Mouse (Mus musculus) embryo, embryonic 10.5 days (tissue): Measurements from ENCODE around the gene Lonrf2.

Source experiments
- DNase-seq: peaks from one replicate; pipeline ENCODE4 v3.0.0-alpha.2; 2015; ENCODE audit warnings: low spot score

The Lonrf2 gene

DNA sequence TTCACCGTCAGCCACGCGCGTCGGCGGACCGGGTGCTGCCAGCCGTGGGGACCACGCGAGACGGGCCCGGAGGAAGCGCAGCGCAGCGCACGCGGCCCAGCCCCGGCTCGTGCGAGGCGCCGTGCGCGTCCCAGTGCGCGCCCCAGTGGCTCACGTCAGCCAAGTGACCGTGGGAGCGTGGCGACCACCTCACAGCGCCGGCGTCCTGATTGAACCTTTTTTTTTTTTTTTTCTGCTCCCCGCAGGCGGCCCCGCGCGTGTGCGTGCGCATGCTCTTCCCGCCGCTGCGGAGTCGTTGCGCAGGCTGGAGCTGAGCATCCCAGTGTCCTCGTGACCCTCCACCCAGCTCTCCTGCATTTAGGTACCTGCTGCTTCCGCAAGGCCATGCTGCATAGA, at the start of gene Lonrf2:
Gene Lonrf2, minus strand, starts transcription at position 235 of the 396 bp plus-strand sequence.
- peak; percentile 50 for DNase-seq

DNA sequence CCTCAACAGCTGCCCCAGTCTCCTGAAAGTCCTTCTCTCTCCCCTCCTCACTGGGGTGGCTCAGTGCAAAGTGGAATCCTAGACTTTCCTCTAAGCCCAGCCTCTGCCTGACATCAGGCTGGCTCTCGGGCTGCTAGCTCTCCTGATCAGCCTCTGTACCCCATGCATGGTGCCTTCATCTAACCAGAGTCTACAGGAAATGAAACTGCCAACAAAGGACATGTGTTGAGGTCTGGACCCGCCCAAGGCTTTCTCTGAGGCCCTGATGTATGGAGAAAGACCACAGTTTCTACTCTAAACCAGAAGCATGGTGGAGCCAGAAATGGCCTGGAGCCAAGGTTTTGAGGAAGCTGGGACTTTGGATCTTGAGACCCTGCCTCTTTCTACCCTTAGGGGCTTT, 49.4 kb upstream of the Lonrf2 start:
- no peak for DNase-seq

DNA sequence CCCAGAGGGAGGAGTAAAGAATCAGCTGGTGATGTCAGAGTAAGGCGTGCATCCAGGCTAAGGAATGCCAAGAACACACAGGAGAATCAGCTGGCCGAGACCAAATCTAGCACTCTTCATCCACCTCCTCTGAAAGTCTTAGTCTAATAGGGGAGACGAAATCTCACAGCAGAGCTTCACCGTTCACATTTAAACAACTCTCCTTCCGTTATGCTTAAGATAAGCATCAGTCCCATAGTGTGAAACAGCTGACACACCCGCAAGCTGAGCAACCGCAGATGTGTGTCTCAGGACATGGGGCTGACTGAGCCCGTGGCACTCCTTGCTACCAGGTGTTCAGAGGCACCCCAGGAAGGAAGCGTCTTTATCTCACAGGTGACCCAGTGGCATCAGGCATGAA, 47.3 kb upstream of the Lonrf2 start:
- DNase-seq, result no peak

DNA sequence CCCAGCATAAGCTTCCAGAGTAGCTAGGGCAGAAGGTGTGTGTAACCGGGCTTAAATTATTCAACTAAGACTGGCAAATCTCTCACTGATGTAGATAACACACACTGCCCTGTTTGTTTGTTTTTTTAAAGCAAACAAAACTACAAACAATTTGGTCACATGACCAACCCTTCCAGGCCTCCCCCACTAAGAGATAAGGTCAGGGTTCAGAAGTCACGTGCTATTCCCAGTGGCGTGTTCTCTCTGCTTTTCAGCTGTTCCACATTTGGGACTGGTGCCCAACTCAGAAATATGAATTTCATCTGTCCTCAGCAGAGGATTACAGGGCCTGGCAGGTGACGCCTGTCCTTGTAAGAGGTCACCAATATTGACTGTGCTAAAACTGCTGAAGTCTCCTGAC, 46.2 kb upstream of the Lonrf2 start:
- DNase-seq, result no peak

DNA sequence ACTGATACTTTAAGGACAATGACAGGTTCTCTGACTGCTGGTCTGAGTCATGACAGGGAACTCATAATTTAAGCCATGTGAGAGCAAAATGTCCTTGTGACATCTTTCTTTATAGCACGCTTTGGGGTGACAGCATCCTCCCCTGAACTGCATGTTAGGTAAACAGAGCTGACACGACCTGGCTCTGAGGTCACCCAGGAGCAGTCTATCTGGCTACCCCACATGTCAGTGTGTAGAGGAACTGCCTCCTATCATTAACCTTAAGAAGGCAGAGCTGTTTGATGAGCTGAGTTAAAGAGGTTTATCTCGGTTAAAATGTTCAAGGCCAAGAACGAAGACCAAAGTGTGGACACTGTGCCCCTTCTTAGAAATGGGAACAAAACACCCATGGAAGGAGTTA, 44.9 kb upstream of the Lonrf2 start:
- no peak for DNase-seq

DNA sequence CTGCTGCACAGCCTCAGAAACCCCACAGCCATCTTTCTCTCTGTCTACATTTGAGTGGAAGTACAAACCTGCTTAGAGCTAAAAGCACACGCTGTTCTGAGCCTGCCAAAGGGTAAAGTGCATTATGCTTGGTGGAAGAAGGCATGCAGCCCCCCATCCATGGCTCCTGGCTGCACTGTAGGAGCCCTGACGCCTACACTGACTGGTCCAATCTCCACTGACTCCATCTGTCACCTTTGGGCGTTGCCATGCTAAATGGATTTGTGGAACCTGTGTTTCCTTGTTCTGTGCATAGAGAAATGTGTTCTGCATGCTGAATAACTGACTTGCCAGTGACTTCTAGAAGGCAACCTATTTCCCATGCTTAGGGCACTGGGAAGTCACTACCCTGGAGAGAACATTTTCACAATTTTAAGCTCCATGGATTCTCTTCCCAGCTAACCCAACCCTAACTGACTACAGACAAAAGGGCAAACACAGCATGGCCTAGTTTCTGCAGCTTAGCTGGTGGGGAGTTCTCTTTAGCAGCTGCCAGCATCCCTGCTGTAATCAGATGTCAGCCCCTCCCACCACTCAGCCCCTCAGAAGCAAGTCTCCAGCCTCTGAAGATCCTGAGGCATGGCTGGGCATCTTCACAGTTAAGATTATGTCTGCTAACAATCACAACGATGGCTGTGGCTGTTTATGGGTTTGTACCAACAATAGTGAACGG, 40.3 kb upstream of the Lonrf2 start:
- DNase-seq, result no peak

DNA sequence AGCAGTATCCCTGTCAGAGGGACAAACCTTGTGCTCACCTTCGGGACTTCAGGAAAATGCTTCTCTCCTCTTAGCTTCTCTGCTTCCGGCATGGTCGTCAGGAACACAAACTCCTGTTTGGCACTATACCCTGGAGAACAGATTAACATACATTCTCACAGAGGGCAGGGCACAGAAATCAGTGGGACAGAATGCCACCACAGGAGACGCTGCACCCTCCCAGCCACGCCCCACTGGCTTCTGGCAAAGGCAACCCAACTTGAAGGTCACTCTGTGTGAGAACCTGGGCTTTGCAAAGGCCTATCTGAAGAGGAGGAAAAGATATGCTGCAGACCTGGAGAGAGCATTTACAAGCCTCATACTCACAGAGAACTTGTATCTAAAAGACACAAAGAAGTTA, 37.4 kb upstream of the Lonrf2 start:
- DNase-seq, result no peak

DNA sequence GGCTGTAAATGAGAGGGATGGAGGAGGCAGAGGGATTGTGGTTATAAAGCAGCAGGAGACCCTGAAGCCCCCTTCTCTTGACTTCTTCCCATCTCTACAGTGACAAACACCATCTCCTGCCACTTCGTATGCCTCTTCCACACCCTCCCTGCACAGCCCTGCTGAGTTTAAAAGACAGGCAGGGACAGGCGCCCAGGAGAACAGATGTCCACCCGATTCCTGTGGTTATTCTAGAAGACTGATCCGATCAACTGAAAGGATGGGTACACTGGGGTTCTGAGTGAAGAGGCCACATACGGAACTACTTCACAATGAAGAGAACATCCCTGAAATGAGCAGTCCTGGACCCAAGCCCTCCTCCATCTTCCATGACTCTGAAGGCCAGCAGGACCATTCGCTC, 35.3 kb upstream of the Lonrf2 start:
- DNase-seq, result no peak

DNA sequence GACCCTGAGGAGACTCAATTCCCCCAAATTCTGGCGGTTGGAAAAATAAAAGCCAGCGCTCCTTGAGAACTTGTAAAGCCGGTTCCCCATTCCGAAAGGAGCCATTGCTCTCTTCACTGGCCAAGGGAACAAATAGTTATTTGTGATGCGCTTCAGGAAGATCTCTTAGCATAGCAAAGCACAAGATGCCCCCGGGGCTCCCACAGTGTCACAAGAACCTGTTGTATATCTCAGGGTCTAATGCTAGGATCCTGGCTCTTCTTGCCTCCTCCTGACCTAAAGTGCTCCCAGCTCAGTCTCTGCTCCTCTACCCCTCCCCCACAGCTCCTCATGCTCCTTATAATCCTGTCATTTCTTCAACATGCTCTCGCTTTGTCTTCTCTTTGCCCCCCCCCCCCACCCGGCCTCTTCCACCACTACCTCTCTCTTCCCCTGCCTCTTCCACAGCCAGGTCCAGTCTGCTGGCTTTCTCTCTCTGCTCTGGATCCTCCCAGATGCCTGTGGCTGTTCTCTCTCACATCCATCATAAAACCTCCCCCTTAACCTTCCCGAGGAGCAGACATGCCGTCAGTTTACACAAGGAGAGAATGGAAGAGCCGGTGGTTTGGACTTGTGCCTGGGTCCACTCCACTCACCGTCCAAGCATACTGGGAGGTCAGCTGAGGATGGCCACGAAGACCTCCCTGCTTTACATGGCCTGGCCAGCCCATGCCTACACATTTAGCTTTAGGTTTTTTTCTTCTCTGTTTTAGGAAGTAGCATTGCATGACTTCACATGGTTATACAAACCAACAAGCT, 33.1 kb upstream of the Lonrf2 start:
- peak; percentile 11 for DNase-seq

DNA sequence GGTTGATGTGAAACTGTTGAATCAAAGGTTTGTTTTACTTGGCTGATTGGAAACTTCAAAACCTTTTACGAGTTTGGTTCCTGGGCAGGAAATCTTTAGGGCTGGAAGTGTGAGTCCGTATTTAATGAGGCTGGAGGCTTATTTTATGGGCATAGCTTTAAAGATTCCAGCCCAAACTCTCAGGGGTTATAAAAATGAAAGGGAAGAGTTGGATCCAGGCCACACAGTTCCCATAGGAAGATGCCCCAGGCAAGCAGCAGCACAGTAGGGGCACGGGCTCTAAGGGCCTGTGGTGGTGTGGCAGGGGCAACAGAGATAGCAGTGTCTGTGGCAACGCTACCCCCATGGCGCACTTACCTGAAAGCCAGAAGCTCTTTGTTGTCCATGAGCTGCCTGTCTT, 29.7 kb upstream of the Lonrf2 start:
- DNase-seq, result no peak

DNA sequence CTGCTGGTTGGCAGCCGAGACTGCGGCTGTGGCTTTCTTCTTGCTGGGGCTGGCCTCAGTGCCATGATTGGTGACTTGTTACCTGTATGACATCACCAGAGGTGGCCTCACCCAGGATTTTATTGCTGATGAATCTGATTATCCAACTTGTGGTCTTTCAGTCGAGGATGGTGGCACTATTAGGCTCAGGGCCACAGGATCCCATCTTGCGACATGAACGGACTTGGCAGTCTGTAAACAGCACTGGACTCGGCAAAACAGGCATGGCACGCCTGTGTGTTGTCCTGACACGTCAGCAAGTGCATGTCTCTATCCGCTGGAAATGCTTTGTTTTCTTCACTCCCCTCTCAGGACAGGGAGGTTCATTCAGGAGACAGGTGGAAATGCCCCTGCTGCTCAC, 27.8 kb upstream of the Lonrf2 start:
- DNase-seq, result no peak

DNA sequence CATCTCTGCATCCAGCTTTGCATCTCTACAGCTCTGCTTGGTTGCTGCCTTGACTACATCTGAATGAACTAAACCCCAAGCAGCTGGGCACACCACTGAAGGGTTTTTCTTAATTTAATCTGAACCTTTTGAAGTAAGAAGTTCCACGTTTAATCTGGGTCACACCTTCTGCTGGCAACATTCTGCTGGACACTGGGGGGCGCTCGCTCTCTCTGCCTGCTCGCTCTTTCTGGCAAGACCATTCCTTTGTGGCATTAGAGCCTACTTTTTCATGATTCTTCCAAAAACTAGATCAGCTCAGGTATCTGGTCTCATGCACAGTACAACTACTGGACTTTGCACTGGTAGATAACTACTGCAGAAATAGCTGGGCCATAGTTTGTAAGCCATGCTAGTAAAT, 25.7 kb upstream of the Lonrf2 start:
- DNase-seq, result peak; percentile 31

DNA sequence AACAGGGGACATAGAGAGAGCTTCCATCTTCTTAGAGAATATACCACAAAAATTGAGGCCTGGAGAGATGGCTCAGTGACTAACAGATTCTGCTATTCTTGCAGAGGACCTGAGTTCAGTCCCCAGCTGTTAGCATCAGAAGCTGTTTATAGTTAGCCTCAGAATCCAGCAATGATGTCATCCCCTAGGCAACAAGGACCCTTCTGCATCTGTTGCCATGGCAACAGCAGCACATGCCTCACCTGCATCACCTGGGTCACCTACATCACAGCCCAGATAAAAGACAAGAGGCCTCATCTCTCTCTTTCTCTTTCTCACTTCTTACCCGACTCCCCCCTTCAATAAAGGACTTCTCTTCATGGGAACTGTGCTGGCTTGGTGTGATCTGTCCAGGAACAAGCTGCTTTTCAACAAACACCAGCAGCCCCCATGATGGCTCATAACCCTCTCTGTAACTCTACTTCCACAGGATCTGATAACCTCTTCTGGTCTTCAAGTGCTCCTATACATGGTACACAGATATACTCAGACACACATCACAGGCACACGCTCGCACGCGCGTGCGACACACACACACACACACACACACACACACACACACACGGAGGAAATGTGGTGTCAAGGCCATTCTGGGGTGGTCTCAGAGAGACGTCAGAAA, 24.5 kb upstream of the Lonrf2 start:
- DNase-seq, result no peak

DNA sequence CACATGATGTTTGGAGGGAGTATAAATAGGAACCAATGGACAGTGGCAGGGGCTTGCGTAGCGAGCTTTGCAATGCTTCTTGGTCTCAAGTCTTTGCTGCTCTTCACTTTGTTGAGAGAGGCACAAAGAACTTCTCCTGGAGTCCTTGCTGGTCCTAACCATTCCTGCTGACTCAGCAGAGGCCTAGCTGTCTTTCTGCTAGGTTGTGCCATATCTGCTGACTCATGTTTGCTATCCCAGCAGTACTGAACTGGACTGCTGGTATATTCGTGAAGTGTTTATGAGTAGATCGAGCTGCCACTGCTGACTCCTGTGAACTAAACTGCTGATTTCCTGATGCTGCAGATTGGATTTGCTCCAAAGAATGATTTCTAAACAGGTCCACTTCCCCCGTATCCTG, 23.7 kb upstream of the Lonrf2 start:
- DNase-seq, result no peak

DNA sequence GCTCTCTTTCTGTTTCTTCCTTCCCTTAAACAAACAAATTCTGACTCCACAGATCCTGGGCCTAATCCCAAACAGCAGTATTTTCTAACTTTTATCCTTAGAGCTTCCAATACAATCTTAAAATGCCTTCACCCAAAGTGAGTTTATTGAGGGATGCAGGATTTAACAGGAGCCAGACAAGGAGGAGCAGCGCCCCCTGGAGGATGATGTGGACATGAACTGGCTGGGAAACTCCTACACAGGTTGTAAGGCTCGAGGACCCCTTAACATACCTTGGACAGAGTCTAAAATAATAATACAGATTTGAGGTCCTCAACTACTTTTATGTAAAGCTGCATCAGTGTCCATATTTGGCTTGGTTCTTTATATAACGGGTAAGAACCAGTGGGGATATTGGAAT, 19.7 kb upstream of the Lonrf2 start:
- DNase-seq, result peak; percentile 87

DNA sequence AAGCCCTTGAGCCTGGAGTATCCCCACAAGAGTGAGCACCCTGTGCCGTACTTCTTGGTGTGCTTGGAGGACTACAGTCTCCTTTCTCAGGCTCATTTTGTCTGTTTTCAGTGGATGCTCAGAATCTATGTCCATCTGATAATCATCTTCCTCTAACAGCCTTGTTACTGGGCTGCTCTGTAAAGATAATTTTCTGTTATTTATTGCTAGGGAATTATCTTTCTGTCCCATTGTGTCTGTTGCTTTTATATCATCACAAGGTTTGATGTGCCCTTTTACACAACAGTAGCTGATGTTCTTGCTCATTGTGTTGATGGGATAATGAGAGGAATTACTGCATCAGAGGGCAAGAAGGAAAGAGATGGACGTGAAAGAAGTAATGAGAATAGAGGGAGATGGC, 15.7 kb upstream of the Lonrf2 start:
- no peak for DNase-seq

DNA sequence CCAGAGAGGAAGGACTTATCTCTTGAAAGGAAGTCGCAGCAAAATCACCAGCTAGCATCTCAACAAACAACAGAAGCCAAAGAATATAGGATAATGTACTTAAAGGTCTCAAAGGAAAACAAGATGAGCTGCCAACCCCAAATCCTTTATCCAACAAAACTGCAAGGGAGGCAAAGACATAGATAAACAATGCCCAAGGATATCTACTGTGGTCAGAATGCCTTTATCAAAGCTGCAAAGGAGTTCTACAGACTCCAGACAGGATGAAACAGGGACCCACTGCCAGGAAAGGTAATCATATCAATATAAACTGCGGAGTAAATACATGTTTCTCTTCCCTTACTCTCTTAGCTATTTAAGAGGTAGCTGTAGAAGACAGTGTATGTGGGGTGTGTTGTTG, 14.1 kb upstream of the Lonrf2 start:
- no peak for DNase-seq

DNA sequence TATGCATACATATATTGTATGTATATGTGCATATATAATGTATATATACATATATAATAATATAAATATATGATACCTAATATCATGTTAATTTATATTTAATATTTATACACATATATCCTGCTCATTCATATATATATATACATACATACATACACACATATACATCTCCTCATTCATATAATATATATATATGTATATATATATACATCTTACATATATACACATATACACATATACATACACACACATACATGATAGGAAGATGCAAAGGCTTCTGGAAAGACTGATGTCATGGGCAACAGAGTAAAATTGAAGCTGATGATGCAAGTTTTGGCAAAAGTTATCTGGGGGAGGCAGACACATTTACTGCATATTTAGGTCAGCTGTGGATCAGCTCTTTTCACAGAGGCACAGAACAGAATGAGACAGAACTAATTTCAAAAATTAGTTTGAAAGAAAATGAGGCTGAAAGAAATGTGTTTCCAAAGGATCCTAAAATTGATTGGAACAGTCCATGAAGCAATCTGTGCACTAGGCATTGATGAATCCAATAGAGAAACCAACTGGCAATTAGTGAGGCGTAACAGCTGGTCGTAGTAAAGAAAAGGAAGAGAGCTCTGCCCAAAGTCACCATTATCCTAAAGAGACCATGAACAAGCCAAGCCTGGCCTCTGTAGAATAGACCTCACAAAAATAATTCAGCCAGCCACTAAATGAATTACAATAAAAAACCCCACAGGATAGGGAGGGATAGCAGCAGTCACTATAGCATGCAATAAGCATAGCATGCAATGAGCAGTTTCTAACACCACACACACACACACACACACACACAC, 12.2 kb upstream of the Lonrf2 start:
- no peak for DNase-seq

DNA sequence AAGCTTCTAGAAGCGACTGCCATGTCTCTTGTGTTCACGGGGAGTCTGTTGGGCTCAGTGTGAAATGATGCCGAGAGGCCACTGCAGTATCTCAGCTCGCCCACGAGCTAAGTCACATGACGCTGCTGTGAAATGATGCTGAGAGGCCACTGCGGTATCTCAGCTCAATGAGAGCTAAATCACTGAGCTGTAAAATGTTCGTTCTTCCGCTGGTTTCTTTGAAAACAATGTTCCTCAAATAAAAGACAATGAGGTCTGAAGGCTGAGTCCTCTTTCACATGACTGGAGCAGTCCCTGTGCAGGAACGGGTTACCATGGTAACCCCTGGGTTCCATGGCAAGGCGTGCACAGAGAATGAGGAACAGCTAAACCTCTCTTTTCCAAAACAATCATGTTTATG, 11.5 kb upstream of the Lonrf2 start:
- DNase-seq, result peak; percentile 82

DNA sequence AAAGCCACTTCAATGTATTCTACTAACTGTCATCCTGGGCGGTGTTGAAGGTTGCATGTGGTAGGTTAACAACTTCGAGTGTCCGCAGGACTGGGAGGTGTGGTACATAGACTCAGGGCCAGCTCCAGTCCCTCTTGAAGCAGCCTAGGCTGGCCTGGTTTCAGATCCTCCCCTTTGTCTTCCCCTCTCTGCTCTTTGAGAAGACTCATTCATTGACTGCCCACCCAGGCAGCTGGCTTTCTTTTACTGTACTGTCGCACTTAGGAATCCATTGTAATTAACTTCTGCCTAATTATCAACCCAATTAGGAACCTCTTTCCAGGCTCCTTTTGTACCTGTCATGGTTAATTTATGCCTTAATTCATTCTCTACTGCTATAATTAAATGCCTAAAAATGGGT, 6.8 kb upstream of the Lonrf2 start:
- DNase-seq, result no peak

DNA sequence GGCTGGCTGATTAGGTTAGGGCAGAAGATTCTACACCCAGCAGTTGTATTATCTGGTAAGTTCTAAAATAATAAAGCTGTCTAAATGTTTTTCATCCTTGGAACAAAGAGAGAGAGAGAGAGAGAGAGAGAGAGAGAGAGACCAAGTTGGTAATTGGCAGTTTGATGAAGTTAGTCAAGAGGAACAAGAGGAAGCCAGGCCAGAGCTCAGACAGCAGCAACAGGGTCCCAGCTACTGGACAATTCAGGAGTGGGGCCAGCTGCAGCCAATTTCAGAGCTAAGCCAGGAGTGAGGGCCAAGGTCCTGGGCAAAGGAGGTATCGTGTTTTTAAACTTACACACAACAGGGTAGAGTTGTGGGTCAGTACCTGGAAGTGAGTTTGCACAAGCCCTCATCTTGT, 6.3 kb upstream of the Lonrf2 start:
- no peak for DNase-seq

DNA sequence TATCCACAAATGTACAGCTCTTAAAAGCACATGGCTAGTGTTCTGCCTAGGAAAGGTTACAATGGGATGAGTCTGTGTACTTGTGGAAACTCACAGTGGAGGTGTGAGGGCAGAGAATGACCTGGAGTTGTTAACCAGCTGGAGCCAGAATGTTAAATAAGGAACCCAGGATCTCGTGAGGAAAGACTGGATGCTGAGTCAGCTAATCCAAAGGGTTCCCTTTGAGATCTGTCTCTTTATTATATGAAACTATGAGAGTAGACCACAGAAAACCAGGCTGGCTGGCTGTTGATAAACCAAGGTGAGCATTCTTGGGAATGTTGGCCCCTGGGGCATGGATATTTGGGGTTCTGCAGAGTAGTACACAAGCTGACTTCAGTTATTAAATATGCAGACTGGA, 3.4 kb upstream of the Lonrf2 start:
- no peak for DNase-seq
